Mouse (Mus musculus) lung, postnatal 36 days (tissue): ENCODE measurements around the gene Pou3f3.

ENCODE experiments used
- DNase-seq: peaks from one replicate; pipeline ENCODE4 v3.0.0; 2022; ENCODE audit warnings: mixed read lengths

Gene Pou3f3

GRCm38 (mm10) chr1:42694665-42695577 lies 647 bp upstream of the Pou3f3 start:
- no peak for DNase-seq

- no peak for DNase-seq
Measured at GRCm38 (mm10) chr1:42696371-42697031, 933 bp downstream of the Pou3f3 start.

GRCm38 (mm10) chr1:42697321-42697755 lies 1.8 kb downstream of the Pou3f3 start:
- DNase-seq, result no peak

- no peak for DNase-seq
Measured at GRCm38 (mm10) chr1:42697756-42698583, 2.4 kb downstream of the Pou3f3 start.

- DNase-seq, result no peak
Measured at GRCm38 (mm10) chr1:42698584-42699333, 3.2 kb downstream of the Pou3f3 start.

GRCm38 (mm10) chr1:42699471-42699871 lies 3.9 kb downstream of the Pou3f3 start:
- DNase-seq, result no peak

GRCm38 (mm10) chr1:42700171-42700570 lies 4.6 kb downstream of the Pou3f3 start:
- no peak for DNase-seq

GRCm38 (mm10) chr1:42700815-42701214 lies 5.2 kb downstream of the Pou3f3 start:
- no peak for DNase-seq

- no peak for DNase-seq
Measured at GRCm38 (mm10) chr1:42701833-42702611, 6.5 kb downstream of the Pou3f3 start.

- DNase-seq, result no peak
Measured at GRCm38 (mm10) chr1:42702984-42703383, 7.4 kb downstream of the Pou3f3 start.

GRCm38 (mm10) chr1:42703424-42703823 lies 7.9 kb downstream of the Pou3f3 start:
- DNase-seq, result no peak

- DNase-seq, result no peak
Measured at GRCm38 (mm10) chr1:42703851-42704613, 8.5 kb downstream of the Pou3f3 start.

GRCm38 (mm10) chr1:42704981-42705810 lies 9.6 kb downstream of the Pou3f3 start:
- no peak for DNase-seq

- DNase-seq, result no peak
Measured at GRCm38 (mm10) chr1:42705811-42706160, 10.2 kb downstream of the Pou3f3 start.

- DNase-seq, result no peak
Measured at GRCm38 (mm10) chr1:42707196-42707595, 11.6 kb downstream of the Pou3f3 start.

- DNase-seq, result no peak
Measured at GRCm38 (mm10) chr1:42707611-42708130, 12.1 kb downstream of the Pou3f3 start.

GRCm38 (mm10) chr1:42709024-42709423 lies 13.5 kb downstream of the Pou3f3 start:
- no peak for DNase-seq

- DNase-seq, result no peak
Measured at GRCm38 (mm10) chr1:42709431-42710160, 14.0 kb downstream of the Pou3f3 start.

GRCm38 (mm10) chr1:42710234-42710633 lies 14.7 kb downstream of the Pou3f3 start:
- DNase-seq, result no peak
